Mouse (Mus musculus): ENCODE data around the gene Synm.

The Synm gene

GRCm38 (mm10) chr7:67759629-67759995 is at the start of gene Synm:
Gene Synm, minus strand, starts transcription at chr7:67759742.
- peak; percentile 83 to 90 for DNase-seq

DNA sequence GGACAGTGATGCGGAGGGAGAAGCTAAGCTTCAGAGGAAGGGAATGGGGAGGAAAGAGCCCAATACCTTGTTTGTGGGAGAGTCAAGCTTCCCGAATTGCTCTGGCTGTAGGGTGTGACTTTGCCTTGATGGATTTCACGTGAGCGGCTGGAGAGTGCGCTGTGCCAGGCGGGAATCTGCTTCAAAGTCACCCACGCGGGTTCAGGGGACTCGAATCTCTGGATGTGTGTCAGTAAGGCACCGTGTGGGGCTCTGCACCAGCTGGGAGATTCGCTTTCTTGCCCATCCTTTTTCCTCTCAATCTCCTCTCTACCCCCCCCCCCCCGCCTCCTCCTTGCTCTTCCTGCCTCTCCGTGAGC is 44.3 kb upstream of the Synm start:
- DNase-seq: no peak

GRCm38 (mm10) chr7:67803015-67803856 is 43.7 kb upstream of the Synm start:
- peak; percentile 45 to 73 for DNase-seq

GRCm38 (mm10) chr7:67801022-67801421 is 41.5 kb upstream of the Synm start:
- DNase-seq: no peak

GRCm38 (mm10) chr7:67800547-67800946 is 41.0 kb upstream of the Synm start:
- no peak for DNase-seq

DNA sequence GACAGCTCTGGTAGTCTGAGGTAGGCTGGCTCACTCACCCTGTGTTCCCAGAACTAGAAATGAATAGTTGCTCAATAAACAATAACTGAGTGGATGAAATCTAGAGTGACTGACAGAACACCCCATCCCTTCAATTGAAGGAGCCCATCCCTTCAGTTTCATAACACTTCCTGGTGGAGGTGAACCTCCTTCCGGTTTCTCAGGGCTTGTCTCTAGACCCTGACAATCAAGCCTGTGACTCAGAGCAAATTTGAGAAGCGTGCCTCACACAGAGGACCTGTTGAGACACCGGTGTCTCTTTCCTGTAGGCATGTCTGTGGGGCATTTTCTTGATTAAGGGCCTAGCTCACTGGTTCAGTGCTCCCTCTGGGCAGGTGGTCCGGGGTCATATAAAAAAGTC is 38.9 kb upstream of the Synm start:
- no peak for DNase-seq

DNA sequence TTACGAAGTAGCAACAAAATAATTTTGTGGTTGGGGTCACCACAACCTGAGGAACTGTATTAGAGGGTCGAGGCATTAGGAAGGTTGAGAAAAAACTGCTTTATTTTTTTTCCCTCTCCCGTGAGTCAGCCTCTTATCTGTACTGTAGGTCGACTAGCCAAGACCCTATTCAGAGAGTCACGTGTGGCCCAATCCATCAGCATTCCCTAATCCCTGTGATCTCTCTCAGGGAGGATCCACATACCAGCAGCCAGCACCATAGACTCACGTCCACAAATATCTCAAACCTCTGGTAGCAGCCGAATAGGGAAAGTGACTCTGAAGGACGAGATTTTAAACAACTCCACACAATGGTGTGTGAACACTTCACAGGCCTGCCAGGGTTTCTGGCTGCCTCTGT is 37.5 kb upstream of the Synm start:
- DNase-seq: no peak

DNA sequence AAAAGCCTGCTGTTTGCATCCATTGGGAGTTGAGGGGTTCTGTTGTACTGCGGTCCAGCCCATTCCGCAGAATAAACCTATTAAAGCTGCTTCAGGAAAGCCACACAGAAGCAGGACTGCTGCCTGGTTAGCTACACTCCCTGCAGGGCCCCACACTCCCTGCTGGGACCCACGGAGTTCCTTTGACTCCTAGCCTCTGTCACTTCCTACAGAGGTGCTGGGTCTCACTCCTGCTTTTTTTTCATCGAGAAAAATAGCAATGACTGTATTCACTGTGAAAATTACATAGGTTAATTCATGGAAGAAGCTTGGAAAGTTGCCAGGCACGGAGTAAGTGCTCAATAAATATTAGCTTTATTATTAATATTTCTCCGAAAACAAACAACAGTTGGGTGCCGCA is 33.9 kb upstream of the Synm start:
- DNase-seq: no peak

DNA sequence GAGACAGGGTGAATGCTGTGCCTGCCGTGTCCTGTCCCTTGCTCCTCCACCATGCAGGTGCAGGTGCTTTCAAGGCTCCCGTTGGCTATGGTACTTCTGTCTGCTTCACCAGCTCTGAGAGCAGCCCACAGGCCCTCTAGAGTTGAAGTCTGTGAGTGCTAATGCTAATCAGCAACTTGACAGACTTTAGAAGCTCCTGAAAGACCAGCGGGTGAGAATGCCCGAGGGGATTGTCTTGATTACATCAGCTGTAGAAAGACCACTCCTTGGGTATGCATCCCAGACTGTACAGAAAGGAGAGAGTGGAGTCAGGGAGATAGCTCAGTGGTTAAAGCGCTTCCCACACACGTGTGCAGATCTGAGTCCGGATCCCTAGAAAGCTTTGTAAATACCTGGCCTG is 31.7 kb upstream of the Synm start:
- DNase-seq: no peak

- peak; percentile 63 to 78 for DNase-seq
Observed at GRCm38 (mm10) chr7:67788713-67789112, 29.2 kb upstream of the Synm start.

DNA sequence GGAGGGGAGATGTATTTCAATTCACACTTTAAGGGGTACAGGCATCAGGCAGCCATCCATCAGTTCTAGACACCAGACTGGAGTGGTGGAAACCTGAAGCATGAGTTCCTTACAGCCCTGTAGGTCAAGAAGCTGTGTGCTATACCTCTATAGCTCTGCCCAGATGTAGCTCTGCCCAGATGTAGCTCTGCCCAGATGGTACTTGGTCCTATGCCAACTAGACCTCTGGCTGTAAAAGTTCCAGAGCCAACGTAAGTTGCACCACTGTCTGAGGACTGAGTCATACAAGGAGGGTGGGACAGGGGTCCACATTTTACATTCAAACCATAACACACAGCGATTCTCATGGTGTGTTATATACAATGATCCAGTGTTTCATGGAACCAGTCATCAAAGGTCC is 28.3 kb upstream of the Synm start:
- DNase-seq: no peak

GRCm38 (mm10) chr7:67776636-67777305 is 17.2 kb upstream of the Synm start:
- peak in 1 of 2 experiments; percentile 29 for DNase-seq

DNA sequence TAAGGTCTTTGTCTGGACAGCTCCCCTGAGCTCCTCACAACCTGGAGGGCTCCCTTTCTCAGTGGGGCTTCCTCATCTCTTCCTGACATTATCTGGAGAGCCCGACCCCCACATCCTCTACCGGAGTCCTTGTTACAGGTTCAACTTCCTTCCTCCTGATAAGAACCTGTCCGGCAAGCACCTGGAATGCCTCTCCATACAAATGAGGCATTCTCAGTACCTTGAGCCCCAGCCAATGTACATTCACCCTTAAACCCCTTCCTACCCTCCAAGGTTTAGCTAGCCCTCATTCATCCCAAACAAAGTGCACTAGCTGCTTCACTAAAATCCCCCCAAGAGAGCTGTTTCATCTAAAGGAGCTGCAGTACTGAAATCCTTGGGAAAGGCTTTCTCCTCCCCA is 16.1 kb upstream of the Synm start:
- no peak for DNase-seq

DNA sequence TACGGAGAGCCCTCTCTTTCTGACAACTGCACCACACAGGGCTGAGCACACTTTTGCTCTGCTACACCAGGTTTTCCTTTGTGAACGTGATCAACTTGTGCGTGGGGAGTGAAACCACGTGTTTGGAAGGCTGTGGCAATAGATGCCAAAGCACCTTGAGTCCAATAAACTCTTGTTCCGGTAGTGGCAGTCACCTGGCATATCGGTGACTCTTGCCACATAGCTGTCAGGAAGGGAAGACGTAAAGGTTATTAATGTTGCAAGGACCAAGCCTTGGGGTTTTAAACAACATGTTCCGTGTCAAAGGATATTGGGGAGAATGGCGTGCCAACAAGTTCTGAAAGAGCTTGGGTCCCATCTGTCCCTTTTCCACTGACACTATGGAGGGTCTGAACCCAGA is 12.7 kb upstream of the Synm start:
- DNase-seq: no peak

DNA sequence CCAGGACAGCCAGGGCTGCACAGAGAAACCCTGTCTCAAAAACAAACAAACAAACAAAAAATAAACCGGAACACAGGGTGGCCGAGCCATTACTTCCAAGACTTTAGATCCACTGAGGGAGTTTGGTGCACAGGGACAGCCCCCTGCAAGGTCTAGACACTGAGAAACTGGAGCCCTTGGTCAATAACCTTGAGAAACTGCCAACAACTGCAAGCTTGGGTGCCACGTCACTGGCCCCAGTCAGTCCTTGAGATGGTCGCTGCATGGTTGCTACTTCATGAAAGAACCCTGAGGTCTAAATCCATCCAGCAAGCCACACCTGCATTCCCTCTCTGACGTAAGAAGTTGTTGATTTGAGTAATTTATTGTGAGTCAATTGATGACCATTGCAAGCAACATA is 9.9 kb upstream of the Synm start:
- no peak for DNase-seq

DNA sequence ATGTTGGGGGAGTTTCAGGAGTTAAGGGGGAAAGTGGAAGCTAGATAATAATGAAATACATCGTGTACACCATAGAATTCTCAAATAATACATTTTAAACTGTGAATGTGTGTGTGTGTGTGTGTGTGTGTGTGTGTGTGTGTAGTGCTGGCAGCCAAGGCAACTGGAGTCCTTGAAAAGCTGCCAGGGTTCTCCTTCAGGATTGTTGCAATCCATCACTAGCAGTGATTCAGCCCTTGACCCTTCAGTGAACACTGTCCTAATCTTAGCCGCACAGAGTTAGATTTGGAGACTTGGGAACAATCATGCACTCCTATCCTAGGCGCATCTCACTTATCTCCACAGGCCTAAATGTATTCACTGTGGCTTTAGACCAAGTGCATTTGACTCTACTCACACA is 8.6 kb upstream of the Synm start:
- DNase-seq: no peak

DNA sequence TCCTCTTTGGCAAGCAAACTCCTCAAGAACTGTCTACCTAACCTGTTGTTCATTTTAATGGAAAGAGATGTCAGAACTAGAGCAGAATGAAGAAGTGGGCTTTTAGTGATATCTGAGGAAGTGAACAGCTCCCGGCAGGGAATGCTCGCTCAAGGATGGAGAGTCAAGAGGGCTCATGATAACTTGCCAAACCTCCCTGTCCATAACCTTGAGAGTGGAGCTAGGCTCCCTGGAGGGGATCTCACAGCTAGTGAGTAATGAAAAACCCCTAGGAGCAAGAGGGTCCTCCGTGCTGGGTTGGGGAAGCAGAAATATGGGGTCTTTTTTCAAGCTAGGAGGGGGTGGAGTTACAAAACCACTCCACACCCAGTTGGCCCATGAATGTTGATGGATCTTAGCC is 4.1 kb upstream of the Synm start:
- DNase-seq: no peak

DNA sequence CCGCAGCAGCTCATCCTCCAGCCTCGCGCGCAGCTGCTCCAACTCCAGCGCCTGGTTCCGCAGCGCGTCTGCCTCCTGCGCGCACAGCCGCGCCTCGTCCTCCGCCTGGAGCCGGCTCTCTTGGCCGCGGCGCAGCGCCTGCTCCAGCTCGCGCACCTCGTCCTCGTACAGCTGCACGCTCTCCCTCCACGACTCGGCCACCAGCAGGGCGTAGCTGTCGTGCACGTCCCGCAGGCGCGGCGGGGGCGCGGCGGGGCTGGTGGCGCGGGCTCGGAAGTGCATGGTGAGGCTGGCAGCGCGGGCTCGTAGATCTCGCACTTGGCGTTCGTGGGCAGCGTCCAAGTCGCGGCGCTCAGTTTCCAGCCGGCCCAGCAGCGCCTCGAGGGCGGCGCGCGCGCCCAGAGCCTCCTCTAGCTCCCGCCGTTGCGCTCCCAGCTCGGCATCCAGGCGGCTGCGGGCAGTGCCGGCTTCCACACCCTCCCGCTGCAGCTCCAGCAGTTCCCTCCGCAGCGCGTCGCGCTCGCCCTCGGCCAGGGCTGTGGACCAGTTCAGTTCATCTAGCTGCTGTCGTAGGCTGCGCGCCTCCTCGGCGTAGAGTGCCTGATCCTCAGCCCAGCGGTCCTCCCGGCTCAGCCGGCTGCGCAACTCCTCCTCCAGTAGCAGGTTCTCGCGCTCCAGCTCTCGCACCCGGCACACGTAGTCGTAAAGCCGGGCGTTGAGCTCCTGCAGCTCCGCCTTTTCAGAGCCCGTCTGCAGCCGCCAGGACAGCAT is 499 bp downstream of the Synm start:
- DNase-seq: peak in 1 of 2 experiments; percentile 11

DNA sequence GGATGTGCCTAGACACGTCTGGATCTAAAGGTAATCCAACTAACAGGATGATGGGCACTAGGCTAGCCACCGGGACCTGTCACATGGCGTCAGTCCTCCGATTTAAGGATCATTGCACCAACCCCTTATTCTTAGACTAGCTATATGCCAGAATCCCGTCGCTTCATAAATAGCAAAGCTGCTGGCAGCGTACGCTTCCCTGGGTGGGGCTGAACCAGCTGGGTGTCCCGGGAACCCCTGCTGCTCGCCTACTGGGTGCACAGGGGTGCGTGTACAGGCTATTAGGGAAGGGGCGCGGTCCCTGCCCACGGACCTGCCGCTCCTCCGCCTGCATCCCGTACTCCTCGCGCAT is 1.1 kb downstream of the Synm start:
- DNase-seq: no peak

- DNase-seq: no peak
Observed at GRCm38 (mm10) chr7:67756636-67757035, 2.9 kb downstream of the Synm start.

GRCm38 (mm10) chr7:67755366-67755765 is 4.2 kb downstream of the Synm start:
- DNase-seq: no peak

DNA sequence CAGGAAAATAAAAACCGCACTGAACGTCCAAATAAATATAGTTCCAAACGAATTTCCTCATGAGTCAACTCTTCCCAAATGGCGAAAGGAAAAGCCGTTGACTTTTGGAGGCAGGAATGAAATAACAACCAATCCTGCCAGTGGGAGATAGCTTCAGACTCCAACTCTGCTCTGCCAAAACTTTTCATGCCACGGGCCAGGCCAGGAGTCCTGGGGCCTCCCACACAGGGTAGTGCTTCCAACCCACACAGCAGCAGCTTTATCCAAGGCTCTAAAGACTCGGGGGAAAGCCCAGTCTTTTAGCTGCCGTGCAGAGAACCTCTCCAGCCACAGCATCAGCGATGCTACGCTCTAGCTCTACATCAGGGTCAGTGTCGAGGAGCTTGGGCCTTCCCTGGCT is 4.9 kb downstream of the Synm start:
- DNase-seq: no peak

DNA sequence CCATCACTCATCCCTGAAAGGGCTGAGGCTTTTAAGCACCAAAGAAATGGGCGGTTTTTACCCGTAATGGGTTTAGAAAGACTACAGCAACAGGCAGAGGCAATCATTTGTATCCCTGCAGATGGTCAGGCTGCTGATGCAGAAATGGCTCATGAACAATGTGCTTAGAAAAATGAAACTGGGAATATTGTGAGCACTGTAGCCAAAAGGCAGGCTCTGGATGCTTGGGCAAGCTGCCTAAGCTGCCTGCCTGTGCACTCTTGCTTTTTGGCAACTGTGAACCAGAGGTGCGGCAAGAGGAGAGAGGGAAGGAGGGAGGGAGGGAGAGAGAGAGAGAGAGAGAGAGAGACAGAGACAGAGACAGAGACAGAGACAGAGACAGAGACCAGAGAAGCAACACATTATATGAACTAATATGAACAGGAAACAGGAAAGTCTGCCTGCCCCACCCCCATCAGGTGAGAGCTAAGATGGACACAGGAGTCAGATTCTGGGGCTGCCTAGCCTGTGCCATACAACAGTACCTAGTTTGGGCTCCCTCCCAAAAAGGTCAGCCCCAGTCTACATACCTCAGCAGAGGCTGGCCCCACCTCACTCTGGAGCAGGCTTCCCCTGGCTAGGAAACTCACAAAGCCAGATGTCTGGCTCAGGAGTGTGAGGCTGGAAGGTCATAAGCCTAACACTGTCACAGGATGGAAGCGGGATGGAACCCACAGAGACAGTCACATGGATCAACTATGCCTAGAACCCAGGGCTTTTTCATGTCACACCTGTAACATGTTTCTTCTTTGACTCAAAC is 9.9 kb downstream of the Synm start:
- no peak for DNase-seq
